Mouse (Mus musculus): ENCODE data around the gene Scamp2.

The Scamp2 gene

DNA sequence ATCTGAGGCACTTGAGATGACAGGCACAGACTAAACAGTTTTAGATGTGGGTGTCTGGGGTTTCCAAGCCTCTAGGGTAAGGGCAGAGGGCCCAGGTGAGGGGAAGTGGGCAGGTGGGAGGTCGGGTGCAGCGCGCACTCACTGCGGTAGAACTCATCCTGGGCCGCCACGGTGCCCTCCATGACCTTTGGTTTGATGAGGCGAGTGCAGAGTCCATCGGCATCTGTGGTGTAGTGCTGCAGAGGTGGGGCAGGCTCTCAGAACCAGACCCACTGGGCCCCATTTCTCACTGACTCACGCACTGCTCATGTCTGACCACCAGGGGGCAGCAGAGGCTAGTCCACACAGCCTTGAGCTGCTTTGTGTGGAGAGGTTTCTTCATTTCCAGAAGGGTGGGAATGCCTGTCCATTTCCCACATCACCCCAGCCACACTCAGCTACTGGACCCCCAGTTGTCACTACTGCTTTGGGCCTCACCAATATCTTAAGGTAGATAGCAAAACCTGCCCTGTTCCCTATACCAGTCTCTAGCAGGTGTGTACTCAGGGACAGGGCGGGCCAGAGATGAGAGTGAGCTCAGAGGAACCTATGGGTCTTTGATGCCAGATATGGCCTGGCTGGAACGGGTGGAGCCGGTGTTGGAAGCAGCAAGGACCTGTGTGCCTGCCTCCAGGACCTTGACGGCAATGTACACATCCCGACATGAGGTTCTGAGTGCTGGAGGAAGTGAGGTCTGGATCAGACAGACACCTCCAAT lies 68.6 kb downstream of the Scamp2 start:
- DNase-seq = peak; percentile 81

DNA sequence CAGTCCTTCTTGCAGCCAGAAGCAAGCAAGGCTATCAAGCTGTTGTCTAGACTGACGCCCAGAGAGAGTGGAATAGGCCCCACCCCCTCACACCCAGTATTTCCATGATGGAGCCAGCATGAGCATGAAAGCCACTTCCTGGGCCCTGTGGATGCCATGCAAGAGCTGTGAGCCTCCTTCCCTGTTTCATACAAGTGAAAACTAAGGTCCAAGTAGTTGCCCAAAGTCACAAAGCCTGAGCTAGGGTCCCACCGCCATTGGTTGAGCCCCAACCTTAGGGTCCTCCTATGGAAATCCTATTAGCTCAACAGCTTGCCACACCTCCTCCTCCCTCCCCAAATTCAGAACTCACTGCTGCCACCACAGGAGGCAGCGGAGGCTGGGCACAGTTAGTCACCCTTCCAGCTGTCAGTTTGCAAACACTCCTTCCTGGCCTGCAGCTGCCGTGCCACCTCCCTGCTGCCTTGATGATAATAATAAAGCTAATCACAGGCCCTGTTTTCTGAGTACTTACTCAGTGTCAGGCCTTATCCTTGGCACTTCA lies 72.8 kb downstream of the Scamp2 start:
- peak; percentile 57 for DNase-seq

DNA sequence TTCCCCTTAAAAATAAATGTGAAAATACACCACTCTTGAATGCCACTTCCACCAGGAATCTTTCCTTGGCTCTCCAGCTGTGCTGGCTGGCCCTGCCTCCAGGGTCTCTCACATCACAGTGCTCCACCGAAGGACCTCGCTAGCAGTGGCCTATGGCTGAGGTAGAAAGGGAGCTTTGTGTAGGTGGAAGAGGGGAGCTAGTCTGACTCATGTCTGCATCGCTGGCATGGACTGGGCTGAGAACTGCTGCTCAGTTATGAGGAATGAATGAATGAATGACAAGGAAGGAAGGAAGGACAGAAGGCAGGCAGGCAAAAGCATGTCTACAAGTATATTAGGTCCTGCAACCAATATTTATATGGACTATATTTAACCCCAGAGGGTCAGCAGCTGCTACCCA lies 76.5 kb downstream of the Scamp2 start:
- DNase-seq = peak; percentile 7

DNA sequence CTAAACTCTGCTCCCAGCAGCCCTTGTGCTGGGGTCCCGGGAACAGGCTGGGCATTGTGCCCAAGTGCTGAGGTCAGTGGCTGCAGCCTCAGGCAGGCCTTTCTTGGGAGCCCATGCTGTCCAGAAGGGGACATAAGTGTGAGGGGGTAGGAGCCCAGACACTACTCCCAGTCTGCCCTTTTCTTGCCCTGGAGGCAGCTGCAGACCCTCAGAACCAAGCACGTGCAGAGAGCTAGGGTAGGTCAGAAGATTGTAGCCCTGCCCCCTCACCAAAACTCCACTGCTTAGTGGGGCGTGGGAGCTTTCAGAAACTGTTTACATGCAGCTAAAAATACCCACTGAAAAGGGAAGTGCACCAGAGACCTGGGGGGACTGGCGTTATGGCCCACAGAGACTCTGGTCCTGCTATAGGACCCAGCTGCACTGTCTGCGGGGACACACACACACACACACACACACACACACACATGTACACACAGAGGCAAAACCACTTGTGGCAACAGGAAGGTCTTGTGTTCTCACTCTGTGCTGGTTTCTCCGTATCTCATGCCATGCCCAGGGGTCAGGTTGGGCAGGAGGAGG lies 77.1 kb downstream of the Scamp2 start:
- DNase-seq = peak; percentile 59
